Mouse (Mus musculus): ENCODE data around the gene Olfr625-ps1.

GRCm38 (mm10) chr7:103714371-103714770, 31.9 kb downstream of the Olfr625-ps1 start, which contains the start of gene Olfr243:
- TF ChIP-seq CTCF (IDR thresholded peaks at IDR 0.05; ENCODE audit: borderline replicate concordance, insufficient read depth, low read length), result no peak
- TF ChIP-seq POLR2A (IDR thresholded peaks at IDR 0.05; ENCODE audit: low read depth, low read length), result no peak
